Mouse (Mus musculus) intestine, embryonic 16.5 days (tissue): ENCODE measurements around the gene Vmn2r82. TPM values are rescaled to one million over a fixed set of nuclear protein-coding genes. Genes with fewer than 3 reads are reported as not detected.
A peak's percentile ranks its signal among the peaks of the same experiment; 100 is the strongest.
"Not testable (repeated sequence)": the region's sequence is repeated elsewhere in the genome, so short reads cannot be mapped to it uniquely, and the experiment has no call there.

ENCODE experiments used
- ATAC-seq: fragments of 200-750 bp; cut with Nextera tagmentation; 2 replicates; pipeline ENCODE4 v1.8.0; 2017; ENCODE audit warnings: moderate TSS enrichment, moderate library complexity
- H3K27ac ChIP-seq: fragments of 300-500 bp; sonication (generic); 2 replicates; pipeline ENCODE4 v1.5.1; 2014; ENCODE audit warnings: mild to moderate bottlenecking, low read length
- H3K27me3 ChIP-seq: fragments of 300-500 bp; sonication (generic); replicated peaks from 2 replicates; pipeline ENCODE4 v1.6.1; 2014; ENCODE audit warnings: low read length, control low read depth, mixed read lengths; ENCODE audit not compliant: control insufficient read depth, insufficient read depth
- H3K36me3 ChIP-seq: fragments of 300-500 bp; sonication (generic); 2 replicates; pipeline ENCODE4 v1.6.1; 2014; ENCODE audit warnings: low read length, control low read depth; ENCODE audit not compliant: control insufficient read depth, insufficient read depth
- H3K4me1 ChIP-seq: fragments of 300-500 bp; sonication (generic); 2 replicates; pipeline ENCODE4 v1.6.1; 2014; ENCODE audit warnings: low read length, control low read depth, mixed read lengths; ENCODE audit not compliant: control insufficient read depth, insufficient read depth
- H3K4me2 ChIP-seq: fragments of 300-500 bp; sonication (generic); 2 replicates; pipeline ENCODE4 v1.6.1; 2014; ENCODE audit warnings: low read depth, low read length, control low read depth
- H3K4me3 ChIP-seq: fragments of 300-500 bp; sonication (generic); 2 replicates; pipeline ENCODE4 v1.5.1; 2014; ENCODE audit warnings: mild to moderate bottlenecking, low read length
- H3K9ac ChIP-seq: fragments of 300-500 bp; sonication (generic); 2 replicates; pipeline ENCODE4 v1.6.1; 2014; ENCODE audit warnings: low read depth, low read length
- H3K9me3 ChIP-seq: fragments of 300-500 bp; sonication (generic); 2 replicates; pipeline ENCODE4 v1.6.1; 2016; ENCODE audit warnings: low read length, control low read depth; ENCODE audit not compliant: control insufficient read depth
- WGBS: fragments of 180-500 bp; shearing (Covaris S2); extraction: QIAGEN DNeasy Blood & Tissue Kit; methylation state at CpG from one replicate; pipeline ENCODE4 v1.1.7; 2014; 5-methylcytosine and 5-hydroxymethylcytosine counted together
- polyA plus RNA-seq: library from polyadenylated mRNA; unstranded; fragments of >200 nt; fragmentation: Nextera tagmentation; extraction: Ambion mirVana; gene quantifications from 2 replicates; pipeline ENCODE4 v1.2.1, GENCODE M21; 2015

Gene Vmn2r82
- not detected in 2 replicates for polyA plus RNA-seq

DNA sequence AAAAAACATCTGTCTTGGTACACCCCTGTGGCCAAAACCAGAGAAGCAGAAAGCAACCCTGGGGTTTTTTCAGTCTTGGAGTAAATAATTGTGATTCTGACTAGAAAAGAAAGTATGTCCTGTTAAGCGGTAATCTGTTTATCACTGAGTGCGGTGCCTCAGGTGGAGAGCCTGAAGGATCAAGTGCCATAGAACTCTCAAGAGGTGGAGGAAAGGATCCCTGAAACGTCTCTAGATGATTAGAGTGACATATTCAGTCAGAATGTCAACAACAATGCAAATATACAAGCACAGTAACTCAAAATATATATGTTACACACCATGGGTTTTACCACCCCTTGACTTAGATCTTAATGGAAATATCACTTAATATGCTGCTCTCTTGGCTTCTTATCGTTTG is at the start of gene Vmn2r82:
TSS of gene Vmn2r82 (plus strand) at position 301 of the 400 bp plus-strand sequence.
- H3K4me3 ChIP-seq, H3K27ac ChIP-seq, ATAC-seq, H3K9ac ChIP-seq, H3K4me1 ChIP-seq, H3K36me3 ChIP-seq, H3K27me3 ChIP-seq, H3K9me3 ChIP-seq, H3K4me2 ChIP-seq: not testable (repeated sequence)
- WGBS = 74% methylated on average over 4 of the region's 4 CpGs

DNA sequence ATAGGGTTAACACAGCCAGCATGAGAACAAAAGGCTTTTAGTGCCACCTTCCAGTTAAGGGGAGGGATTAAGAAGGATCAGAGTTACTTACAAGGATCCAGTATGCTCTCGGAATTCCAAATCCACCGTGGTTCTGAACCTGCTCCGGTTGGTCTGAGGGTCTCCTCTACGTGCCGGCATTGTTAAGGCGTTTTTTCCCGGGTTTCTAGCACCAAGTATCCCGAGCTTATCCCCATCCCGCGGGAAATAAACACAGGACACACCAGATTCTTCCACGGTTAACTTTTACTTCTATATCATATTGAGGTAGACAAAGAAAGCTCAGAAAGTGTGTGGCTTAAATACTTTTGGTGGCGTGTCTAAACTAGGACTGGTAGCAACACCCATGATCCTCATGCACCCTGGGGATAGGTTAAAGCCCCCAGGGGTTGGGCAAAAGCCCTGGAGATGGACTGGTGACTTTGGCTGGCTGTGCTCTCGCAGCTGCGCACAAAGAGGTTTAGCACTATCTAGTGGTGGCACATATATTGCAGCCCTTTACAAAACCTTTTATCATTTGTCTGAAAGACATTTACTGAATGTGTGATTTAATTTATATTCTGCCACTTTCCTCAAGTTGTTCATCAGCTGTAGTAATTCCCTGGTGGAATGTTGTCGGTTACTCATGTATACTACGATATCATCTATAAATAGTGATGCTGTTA is 34.1 kb upstream of the Vmn2r82 start:
- H3K4me3 ChIP-seq = peak overlapping the region; percentile 36
- H3K9ac ChIP-seq, H3K27me3 ChIP-seq, ATAC-seq, H3K36me3 ChIP-seq, H3K9me3 ChIP-seq, H3K27ac ChIP-seq, H3K4me1 ChIP-seq: not testable (repeated sequence)
- H3K4me2 ChIP-seq = peak overlapping the region; percentile 38
- WGBS = 4% methylated on average over 16 of the region's 16 CpGs

DNA sequence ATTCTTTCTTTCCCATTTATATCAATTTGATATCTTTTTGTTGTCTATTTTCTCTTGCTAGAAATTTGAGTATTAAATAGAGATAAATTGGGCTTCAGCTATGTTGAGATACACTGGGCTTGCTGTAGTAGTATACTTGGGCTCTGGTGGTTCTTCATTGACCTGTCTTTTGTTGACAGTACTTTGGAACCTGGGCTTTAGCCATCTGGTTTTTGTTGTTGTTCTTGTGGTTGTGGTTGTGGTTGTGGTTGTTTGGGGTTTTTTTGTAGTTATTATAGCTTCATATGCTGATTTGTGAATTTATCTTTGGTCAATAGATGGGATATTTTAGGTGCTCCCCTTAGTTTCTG is 33.6 kb upstream of the Vmn2r82 start:
- no peak for ATAC-seq
- H3K27ac ChIP-seq = no peak overlapping the region
- no peak overlapping the region for H3K9ac ChIP-seq
- no peak overlapping the region for H3K4me3 ChIP-seq
- H3K4me1 ChIP-seq = no peaks in the 10 kb centered on the region
- no peak overlapping the region for H3K4me2 ChIP-seq
- no peaks in the 10 kb centered on the region for H3K9me3 ChIP-seq
- H3K27me3 ChIP-seq = no peaks in the 10 kb centered on the region
- no peaks in the 10 kb centered on the region for H3K36me3 ChIP-seq

DNA sequence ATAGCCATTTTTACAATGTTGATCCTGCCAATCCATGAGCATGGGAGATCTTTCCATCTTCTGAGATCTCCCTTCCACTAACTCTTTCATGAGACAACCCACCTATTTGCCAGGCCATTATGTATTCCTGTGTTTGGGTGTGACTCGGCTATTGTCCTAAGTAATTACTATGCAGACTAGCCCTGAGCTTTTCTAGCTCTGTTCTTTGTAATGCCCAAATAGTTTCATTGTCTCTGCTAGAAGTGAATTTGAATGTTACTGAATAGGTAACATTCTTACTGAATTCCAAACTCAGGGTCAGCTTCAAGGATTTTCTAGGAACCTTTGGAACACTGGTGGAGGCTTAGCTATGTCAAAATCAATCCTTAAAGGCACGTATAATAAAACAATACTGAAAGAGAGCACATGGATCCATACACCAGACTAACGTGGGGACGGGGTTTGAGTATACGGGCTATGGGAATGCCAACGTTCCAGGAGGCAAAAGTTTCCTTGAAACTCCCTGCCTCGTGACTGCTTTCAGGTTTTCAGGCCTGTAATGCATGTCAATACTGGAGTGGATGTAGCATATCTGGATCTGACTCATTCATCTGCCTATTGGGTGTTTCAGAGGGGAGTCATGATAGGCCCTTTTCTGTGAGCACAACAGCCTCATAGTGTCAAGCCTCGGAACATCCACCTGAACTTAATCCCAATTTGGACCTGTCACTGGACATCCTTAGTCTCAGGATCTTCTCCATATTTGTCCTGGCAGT is 43.8 kb downstream of the Vmn2r82 start:
- not testable (repeated sequence) for ATAC-seq, H3K4me3 ChIP-seq, H3K27me3 ChIP-seq, H3K4me1 ChIP-seq, H3K4me2 ChIP-seq, H3K36me3 ChIP-seq, H3K9me3 ChIP-seq, H3K9ac ChIP-seq, H3K27ac ChIP-seq
- 87% methylated on average over 8 of the region's 8 CpGs for WGBS

DNA sequence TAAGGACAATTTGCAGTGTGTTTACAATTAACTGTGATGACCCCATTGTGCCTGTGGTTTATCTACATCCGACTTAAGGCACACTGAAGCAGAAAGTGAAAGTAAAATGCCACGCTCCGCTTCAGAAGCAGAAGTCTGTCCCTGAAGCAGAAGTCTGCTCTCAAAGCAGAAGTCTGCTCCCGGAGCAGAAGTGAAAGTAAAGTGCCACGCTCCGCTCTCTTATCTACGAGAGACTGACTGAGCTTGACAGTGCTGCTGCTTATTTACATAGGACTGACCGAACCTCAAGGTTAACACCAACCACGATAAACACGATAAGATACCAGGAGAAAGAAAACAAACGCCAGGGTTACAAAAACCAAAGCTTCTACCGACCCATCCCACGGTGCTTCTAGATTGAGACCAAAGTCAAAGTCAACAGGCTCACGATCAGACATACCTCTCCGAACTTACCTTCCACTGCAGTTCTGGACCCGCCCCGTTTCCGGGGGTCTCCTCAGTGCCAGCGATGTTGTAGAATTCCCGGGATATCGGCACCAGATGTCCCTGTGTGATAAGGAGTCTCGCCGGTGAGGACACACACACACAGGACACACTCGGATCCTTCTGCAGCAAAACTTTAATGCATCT is 60.9 kb downstream of the Vmn2r82 start:
- 77% methylated on average over 24 of the region's 24 CpGs for WGBS

DNA sequence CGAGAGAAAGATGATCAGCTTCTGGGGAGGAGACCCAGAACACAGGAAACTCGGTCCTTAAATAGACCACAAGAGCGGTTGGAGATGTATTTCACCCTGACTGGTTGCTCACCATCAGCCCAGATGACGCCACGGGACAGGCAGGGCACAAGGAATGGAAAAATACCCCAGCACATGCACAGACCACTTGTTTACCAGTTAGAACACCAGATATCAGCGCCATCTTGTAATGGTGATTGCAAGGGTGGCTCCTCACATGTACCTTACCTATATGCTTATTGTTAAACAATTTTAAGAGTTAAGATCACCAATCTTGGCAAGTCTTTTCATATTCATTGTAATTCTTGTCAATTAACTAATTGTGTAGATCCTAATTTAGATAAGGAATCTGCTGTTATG is 61.5 kb downstream of the Vmn2r82 start:
- not testable (repeated sequence) for ATAC-seq, H3K4me3 ChIP-seq
- WGBS = 74% methylated on average over 3 of the region's 6 CpGs

More for the DNA sequence above, 60.9 kb downstream of the Vmn2r82 start:
- H3K4me3 ChIP-seq = 0 out of 2 replicates have a peak overlapping the region, but pooled peaks have one; percentile 11
- H3K27me3 ChIP-seq = no peaks in the 10 kb centered on the region
- H3K4me2 ChIP-seq = peak overlapping the region; percentile 25
- H3K9ac ChIP-seq = no peak overlapping the region
- H3K27ac ChIP-seq = no peak overlapping the region
- no peak for ATAC-seq
- H3K4me1 ChIP-seq = no peaks in the 10 kb centered on the region
- peaks cover 2% of the 10 kb centered on the region; the same call in 1 of the 2 replicates for H3K9me3 ChIP-seq
- H3K36me3 ChIP-seq = no peaks in the 10 kb centered on the region

DNA sequence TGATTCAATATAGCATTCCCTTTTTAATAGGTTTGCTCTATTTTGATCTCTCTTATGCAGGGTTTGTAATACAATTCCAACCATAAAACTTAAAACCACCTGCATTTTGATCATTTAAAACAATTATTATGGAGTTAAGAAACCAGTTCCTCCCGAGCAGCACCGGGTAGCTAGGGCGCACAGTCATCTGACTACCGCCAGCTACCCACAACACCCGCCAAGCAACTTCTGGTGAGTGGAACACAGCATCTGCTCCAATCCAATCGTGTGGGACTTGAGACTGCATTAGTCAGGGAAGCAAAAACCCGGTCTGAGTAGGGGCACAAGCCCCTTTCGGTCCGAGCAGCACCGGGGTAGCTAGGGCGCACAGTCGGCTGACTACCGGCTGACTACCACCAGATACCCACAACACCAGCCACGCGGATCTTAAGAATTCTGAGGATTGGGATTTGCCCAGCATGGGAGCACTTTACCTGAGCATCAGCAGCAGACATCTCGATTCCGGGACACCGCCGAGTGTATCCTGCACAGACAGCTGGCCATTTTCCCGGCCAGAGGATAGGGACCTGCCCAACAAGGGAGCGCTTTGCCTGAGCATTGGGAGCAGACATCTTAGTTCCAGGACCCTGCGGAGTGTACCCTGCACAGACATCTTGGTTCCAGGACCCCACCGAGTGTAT is 79.0 kb downstream of the Vmn2r82 start:
- H3K27ac ChIP-seq, ATAC-seq, H3K9me3 ChIP-seq, H3K27me3 ChIP-seq, H3K36me3 ChIP-seq, H3K4me3 ChIP-seq, H3K4me1 ChIP-seq, H3K4me2 ChIP-seq, H3K9ac ChIP-seq: not testable (repeated sequence)
- WGBS = 84% methylated on average over 23 of the region's 23 CpGs

More for the DNA sequence above, 61.5 kb downstream of the Vmn2r82 start:
- not testable (repeated sequence) for H3K9me3 ChIP-seq, H3K9ac ChIP-seq, H3K4me2 ChIP-seq, H3K27ac ChIP-seq, H3K27me3 ChIP-seq, H3K36me3 ChIP-seq, H3K4me1 ChIP-seq
